Comparison of ENCODE assay signal across 8 mouse cellular contexts in genomic region chr14:76011062-76011457, GRCm38 (mm10). TPM values are rescaled to one million over a fixed set of nuclear protein-coding genes. Genes with fewer than 3 reads are reported as not detected.
DNase-seq lines count a peak whose midpoint lies in the region; ATAC-seq and TF ChIP-seq lines count a peak whose summit lies in the region.

No protein-coding gene starts in this region.

- ATAC-seq in heart, embryonic 11.5 days (replicated peaks; ENCODE audit: insufficient number of reproducible peaks, low FRiP score, low TSS enrichment) = 0 out of 2 replicates have a peak, but pooled peaks have one; percentile 14
- peak; percentile 43; the same call in 1 of the 2 replicates for ATAC-seq in forebrain, embryonic 14.5 days
- ATAC-seq in liver, embryonic 15.5 days (ENCODE audit: insufficient read depth) = no peak

- TF ChIP-seq EP300 in CH12.LX (IDR thresholded peaks at IDR 0.05; ENCODE audit: low read length) = no peak

- peak overlapping the region; percentile 76 for H3K4me2 ChIP-seq in heart, embryonic 11.5 days
- peak overlapping the region; percentile 99 for H3K4me2 ChIP-seq in CH12.LX (ENCODE audit: insufficient read depth, low read depth, poor library complexity, severe bottlenecking)
- peak overlapping the region; percentile 68 for H3K4me2 ChIP-seq in forebrain, embryonic 14.5 days (ENCODE audit: low read length)
- H3K4me2 ChIP-seq in liver, embryonic 15.5 days = peak overlapping the region; percentile 82

- no peaks in the 10 kb centered on the region for H3K27me3 ChIP-seq in heart, embryonic 11.5 days (ENCODE audit: control insufficient read depth, insufficient read depth, low read length)
- H3K27me3 ChIP-seq in CH12.LX (replicated peaks) = no peaks in the 10 kb centered on the region
- H3K27me3 ChIP-seq in forebrain, embryonic 14.5 days (replicated peaks; ENCODE audit: control insufficient read depth, insufficient read depth, low read length) = no peaks in the 10 kb centered on the region
- H3K27me3 ChIP-seq in liver, embryonic 15.5 days = peaks cover 3% of the 10 kb centered on the region; the same call in 1 of the 2 replicates

- dilution Hi-C loops in CH12.LX (cut with MboI; ENCODE audit: extremely low pct_ligation_motif_present, extremely low pct_unique_long_range_greater_than_20kb, low sequenced_read_pairs) = no loop called here

- H3K4me3 ChIP-seq in heart, embryonic 11.5 days (ENCODE audit: low read depth, low read length) = peak overlapping the region; percentile 90
- H3K4me3 ChIP-seq in CH12.LX (replicated peaks in 1 of 3; ENCODE audit: low read depth in 2 of 3, low read length in 2 of 3, poor library complexity in 1 of 3) = peak overlapping the region; percentile 90 to 91 (median 91)
- H3K4me3 ChIP-seq in forebrain, embryonic 14.5 days (ENCODE audit: low read depth, low read length) = peak overlapping the region; percentile 95
- peak overlapping the region; percentile 84 for H3K4me3 ChIP-seq in liver, embryonic 15.5 days (replicated peaks)

- peaks cover 35% of the 10 kb centered on the region for H3K79me2 ChIP-seq in CH12.LX (replicated peaks; ENCODE audit: control insufficient read depth, extremely low read depth, insufficient read depth, poor library complexity, severe bottlenecking)

- no peak overlapping the region for H3K27ac ChIP-seq in heart, embryonic 11.5 days (ENCODE audit: low read depth, low read length)
- H3K27ac ChIP-seq in CH12.LX (ENCODE audit: insufficient read depth, low read depth) = no peak overlapping the region
- no peak overlapping the region for H3K27ac ChIP-seq in forebrain, embryonic 14.5 days (ENCODE audit: low read depth, low read length)
- no peak overlapping the region for H3K27ac ChIP-seq in liver, embryonic 15.5 days (replicated peaks)

- H3K36me3 ChIP-seq in heart, embryonic 11.5 days (ENCODE audit: control insufficient read depth, insufficient read depth, low read length) = no peaks in the 10 kb centered on the region
- H3K36me3 ChIP-seq in CH12.LX (replicated peaks in 1 of 2; ENCODE audit: control insufficient read depth in 1 of 2, insufficient read depth in 1 of 2, low read length in 1 of 2) = peaks cover 0 to 14% of the 10 kb centered on the region in 2 experiments
- 0 out of 2 replicates have a peak, but pooled peaks cover 2% of the 10 kb centered on the region for H3K36me3 ChIP-seq in forebrain, embryonic 14.5 days (ENCODE audit: control insufficient read depth, insufficient read depth, low read length)
- H3K36me3 ChIP-seq in liver, embryonic 15.5 days (replicated peaks) = peaks cover 9% of the 10 kb centered on the region; the same call in 1 of the 2 replicates

- no peak for TF ChIP-seq RAD21 in CH12.LX (IDR thresholded peaks at IDR 0.05; ENCODE audit: low read depth, low read length)

- H3K9me3 ChIP-seq in heart, embryonic 11.5 days (replicated peaks; ENCODE audit: control insufficient read depth, low read length) = no peaks in the 10 kb centered on the region
- no peaks in the 10 kb centered on the region for H3K9me3 ChIP-seq in CH12.LX (replicated peaks; ENCODE audit: low read length)
- no peaks in the 10 kb centered on the region for H3K9me3 ChIP-seq in forebrain, embryonic 14.5 days (replicated peaks; ENCODE audit: control insufficient read depth, low read length)
- no peaks in the 10 kb centered on the region for H3K9me3 ChIP-seq in liver, embryonic 15.5 days (replicated peaks)

- TF ChIP-seq CTCF in CH12.LX (conservative IDR thresholded peaks at IDR 0.05 in 1 of 2, IDR thresholded peaks at IDR 0.05 in 1 of 2; ENCODE audit: low read depth in 2 of 2, low read length in 2 of 2) = no peak

- H3K4me1 ChIP-seq in heart, embryonic 11.5 days (ENCODE audit: control insufficient read depth, insufficient read depth, low read length) = peaks cover 5% of the 10 kb centered on the region; the same call in 1 of the 2 replicates
- peaks cover 2 to 30% of the 10 kb centered on the region in 2 experiments; a peak in 3 of 4 replicates for H3K4me1 ChIP-seq in CH12.LX (ENCODE audit: control insufficient read depth in 1 of 2, insufficient read depth in 2 of 2)
- peaks cover 14% of the 10 kb centered on the region for H3K4me1 ChIP-seq in forebrain, embryonic 14.5 days (ENCODE audit: control insufficient read depth, insufficient read depth, low read length)
- peaks cover 26% of the 10 kb centered on the region for H3K4me1 ChIP-seq in liver, embryonic 15.5 days (replicated peaks)

- no peak for DNase-seq in heart, adult 8-10 months (ENCODE audit: low spot score)
- no peak for DNase-seq in CH12.LX (ENCODE audit: extremely low read depth)
- no peak for DNase-seq in forebrain, embryonic 14.5 days (ENCODE audit: low spot score)
- DNase-seq in spleen, adult 18-20 months = no peak
- DNase-seq in layer of hippocampus, postnatal 36 days = no peak
- DNase-seq in ovary, adult 18-20 months (ENCODE audit: low spot score) = no peak

- in situ Hi-C loops in CH12.LX (cut with MboI; ENCODE audit: low pct_ligation_motif_present, low pct_unique_long_range_greater_than_20kb, low sequenced_read_pairs) = loop anchor here (10.0 kb wide), 1 partner anchor 54 kb away; no protein-coding TSS in a partner anchor

- 36% methylated on average over 7 of the region's 7 CpGs for WGBS in heart, embryonic 11.5 days (ENCODE audit: insufficient replicate concordance)
- WGBS in forebrain, embryonic 14.5 days = 30% methylated on average over 7 of the region's 7 CpGs
- 28% methylated on average over 7 of the region's 7 CpGs for WGBS in liver, embryonic 15.5 days (ENCODE audit: insufficient replicate concordance)

- TF ChIP-seq POLR2A in CH12.LX (IDR thresholded peaks at IDR 0.05; ENCODE audit: low read depth, low read length) = 0 out of 2 replicates have a peak, but pooled peaks have one; percentile 1

- no peak overlapping the region for H3K9ac ChIP-seq in heart, embryonic 11.5 days (ENCODE audit: low read depth, low read length)
- H3K9ac ChIP-seq in CH12.LX (ENCODE audit: insufficient read depth, low read depth) = peak overlapping the region; percentile 27; the same call in 1 of the 2 replicates
- H3K9ac ChIP-seq in forebrain, embryonic 14.5 days (ENCODE audit: low read length) = peak overlapping the region; percentile 3; the same call in 1 of the 2 replicates
- H3K9ac ChIP-seq in liver, embryonic 15.5 days = 0 out of 2 replicates have a peak overlapping the region, but pooled peaks have one; percentile 75

TF ChIP-seq in CH12.LX, 34 proteins besides CTCF, POLR2A, EP300 and RAD21:
- TF ChIP-seq ZNF384 (IDR thresholded peaks at IDR 0.05; ENCODE audit: low read depth, low read length) = 0 out of 2 replicates have a peak, but pooled peaks have one; percentile 15
- 0 out of 2 replicates have a peak, but pooled peaks have one; percentile 9 for TF ChIP-seq MYC (IDR thresholded peaks at IDR 0.05; ENCODE audit: low read depth, low read length)
- TF ChIP-seq USF1 (IDR thresholded peaks at IDR 0.05; ENCODE audit: low read depth, low read length) = no peak
- 0 out of 2 replicates have a peak, but pooled peaks have one; percentile 4 for TF ChIP-seq MEF2A (IDR thresholded peaks at IDR 0.05; ENCODE audit: borderline replicate concordance, low read depth, low read length)

RNA-seq across cellular contexts. Expression of gene Gtf2f2, which starts 0.4 kb away (rescaled TPM):
- 34.7 and 36.7 TPM in 2 replicates for polyA plus RNA-seq in heart, embryonic 11.5 days (2014; fragmentation: Nextera tagmentation; extraction: Ambion mirVana)
- total RNA-seq in heart, adult 8-10 months (2022) = 10 to 100 TPM; 11.5 to 12.8 (median 11.9) TPM
- total RNA-seq in CH12.LX (2012; rRNA removed) (44.8 and 55.5 TPM in 2 replicates), CH12.LX (2014; rRNA removed) (118 and 135 TPM in 2 replicates)
- 87.4 and 90.6 TPM in 2 replicates for polyA plus RNA-seq in CH12.LX (2012; ENCODE audit: insufficient read length, low read depth)
- polyA plus RNA-seq in forebrain, embryonic 14.5 days (2014; fragmentation: Nextera tagmentation; extraction: Ambion mirVana) = 58.2 and 58.3 TPM in 2 replicates
- 18.0 and 19.4 TPM in 2 replicates for polyA plus RNA-seq in liver, embryonic 15.5 days (2015; fragmentation: Nextera tagmentation; extraction: Ambion mirVana)
- total RNA-seq in layer of hippocampus, postnatal 36 days (2021) = 10 to 100 TPM; 20.6 to 20.7 TPM

RNA-seq across cellular contexts. Expression of gene Kctd4, which starts 56.3 kb away (rescaled TPM):
- polyA plus RNA-seq in heart, embryonic 11.5 days (2014; fragmentation: Nextera tagmentation; extraction: Ambion mirVana) = 0.13 and 0.50 TPM in 2 replicates
- total RNA-seq in heart, adult 8-10 months (2022) = not detected
- total RNA-seq in CH12.LX (2012; rRNA removed) (0.08 TPM in 1 of 2 replicates, not detected in the other), CH12.LX (2014; rRNA removed) (not detected in 2 replicates)
- polyA plus RNA-seq in CH12.LX (2012; ENCODE audit: insufficient read length, low read depth) = 0.05 and 0.06 TPM in 2 replicates
- polyA plus RNA-seq in forebrain, embryonic 14.5 days (2014; fragmentation: Nextera tagmentation; extraction: Ambion mirVana) = 7.7 and 9.5 TPM in 2 replicates
- polyA plus RNA-seq in liver, embryonic 15.5 days (2015; fragmentation: Nextera tagmentation; extraction: Ambion mirVana) = 0.14 and 0.21 TPM in 2 replicates
- 10 to 100 TPM; 61.2 to 64.4 TPM for total RNA-seq in layer of hippocampus, postnatal 36 days (2021)
